Mouse (Mus musculus): ENCODE measurements around the gene Lama4.

Lama4 gene

GRCm38 (mm10) chr10:39049581-39050294 lies 84.4 kb downstream of the Lama4 start:
- DNase-seq (ENCODE audit: low read depth) = no peak

GRCm38 (mm10) chr10:39056050-39056449 lies 90.7 kb downstream of the Lama4 start:
- DNase-seq (ENCODE audit: low read depth) = no peak

- peak; percentile 63 for DNase-seq (ENCODE audit: low read depth)
Measured at GRCm38 (mm10) chr10:39064732-39065131, 99.4 kb downstream of the Lama4 start.

GRCm38 (mm10) chr10:39065449-39065848 lies 100.1 kb downstream of the Lama4 start:
- no peak for DNase-seq (ENCODE audit: low read depth)

GRCm38 (mm10) chr10:39066061-39066460 lies 100.7 kb downstream of the Lama4 start:
- DNase-seq (ENCODE audit: low read depth) = no peak

GRCm38 (mm10) chr10:39066962-39067361 lies 101.6 kb downstream of the Lama4 start:
- peak; percentile 79 for DNase-seq (ENCODE audit: low read depth)

- no peak for DNase-seq (ENCODE audit: low read depth)
Measured at GRCm38 (mm10) chr10:39072048-39072447, 106.7 kb downstream of the Lama4 start.

- DNase-seq (ENCODE audit: low read depth) = peak; percentile 5
Measured at GRCm38 (mm10) chr10:39096981-39097380, 131.7 kb downstream of the Lama4 start.

GRCm38 (mm10) chr10:39098746-39099145 lies 133.4 kb downstream of the Lama4 start:
- DNase-seq (ENCODE audit: low read depth) = no peak

GRCm38 (mm10) chr10:39104803-39105449 lies 139.6 kb downstream of the Lama4 start:
- DNase-seq (ENCODE audit: low read depth) = no peak

GRCm38 (mm10) chr10:39106413-39106812 lies 141.1 kb downstream of the Lama4 start:
- no peak for DNase-seq (ENCODE audit: low read depth)

GRCm38 (mm10) chr10:39106935-39107334 lies 141.6 kb downstream of the Lama4 start:
- DNase-seq (ENCODE audit: low read depth) = no peak

GRCm38 (mm10) chr10:39108837-39109488 lies 143.6 kb downstream of the Lama4 start:
- DNase-seq (ENCODE audit: low read depth) = no peak

GRCm38 (mm10) chr10:39109489-39109874 lies 144.2 kb downstream of the Lama4 start:
- DNase-seq (ENCODE audit: low read depth) = no peak

GRCm38 (mm10) chr10:39121412-39121811 lies 156.1 kb downstream of the Lama4 start:
- DNase-seq (ENCODE audit: low read depth) = peak; percentile 25

- DNase-seq (ENCODE audit: low read depth) = peak; percentile 96
Measured at GRCm38 (mm10) chr10:39133462-39134310, 168.4 kb downstream of the Lama4 start, which contains the start of the genes Fam229b and Tube1. Gene Fam229b (minus strand): TSS chr10:39133914. Gene Tube1 (plus strand): TSS chr10:39133976.

- no peak for DNase-seq (ENCODE audit: low read depth)
Measured at GRCm38 (mm10) chr10:39137766-39138165, 172.5 kb downstream of the Lama4 start.

GRCm38 (mm10) chr10:39138761-39139160 lies 173.4 kb downstream of the Lama4 start:
- no peak for DNase-seq (ENCODE audit: low read depth)

- no peak for DNase-seq (ENCODE audit: low read depth)
Measured at GRCm38 (mm10) chr10:39140843-39141242, 175.5 kb downstream of the Lama4 start.

- DNase-seq (ENCODE audit: low read depth) = no peak
Measured at GRCm38 (mm10) chr10:39141401-39141800, 176.1 kb downstream of the Lama4 start.

- no peak for DNase-seq (ENCODE audit: low read depth)
Measured at GRCm38 (mm10) chr10:39142216-39142615, 176.9 kb downstream of the Lama4 start.

- DNase-seq (ENCODE audit: low read depth) = no peak
Measured at GRCm38 (mm10) chr10:39156719-39157118, 191.4 kb downstream of the Lama4 start.
